Mouse (Mus musculus) olfactory bulb, adult 2 months (tissue): ENCODE data around the gene Neurl3.

ENCODE experiments used
- CTCF ChIP-seq: fragments of 200-500 bp; IDR thresholded peaks from 2 replicates; pipeline ENCODE4 v1.5.1; 2012; ENCODE audit warnings: low read depth, mild to moderate bottlenecking, low read length, moderate library complexity; ENCODE audit not compliant: insufficient read depth
- POLR2A ChIP-seq: fragments of 200-500 bp; IDR thresholded peaks from 2 replicates; pipeline ENCODE4 v1.6.1; 2012; ENCODE audit warnings: mild to moderate bottlenecking, low read depth, low read length, moderate library complexity; ENCODE audit not compliant: insufficient read depth

DNA sequence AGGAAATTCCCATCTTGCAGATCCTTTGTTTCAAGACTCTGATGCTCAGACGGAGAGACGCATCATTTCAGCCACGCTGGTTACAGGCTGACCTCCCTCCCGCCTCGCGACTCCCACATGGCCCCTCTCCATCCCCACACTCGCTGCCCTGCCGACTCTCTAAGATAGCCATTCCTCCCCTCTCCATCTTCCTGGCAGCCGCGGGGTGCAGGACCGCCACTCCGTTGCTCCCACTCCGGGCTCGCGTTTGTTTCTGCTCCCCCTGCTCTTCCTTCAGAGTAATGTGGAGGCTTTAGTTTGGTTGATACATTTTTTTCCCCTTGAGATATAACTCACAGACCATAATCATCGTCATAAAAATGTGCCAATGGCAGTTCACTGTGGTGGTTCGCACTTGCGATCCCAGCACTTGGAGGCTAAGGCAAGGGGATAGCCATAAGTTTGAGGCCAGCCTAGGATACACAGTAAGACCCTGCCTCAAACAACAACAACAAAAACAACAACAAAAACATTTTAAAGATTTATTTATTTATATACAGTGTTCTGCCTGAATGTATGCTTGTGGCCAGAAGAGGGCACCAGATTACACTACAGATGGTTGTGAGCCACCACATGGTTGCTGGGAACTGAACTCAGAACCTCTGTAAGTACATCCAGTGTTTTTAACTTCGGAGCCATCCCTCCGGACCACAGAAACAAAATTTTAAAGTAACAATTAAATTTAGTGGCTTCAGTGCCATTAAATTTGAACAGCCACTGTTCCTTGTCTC lies 18.4 kb downstream of the Neurl3 start:
- no peak for TF ChIP-seq POLR2A
- TF ChIP-seq CTCF = no peak
